Mouse (Mus musculus) limb, embryonic 12.5 days (tissue): ENCODE data around the gene Galns. TPM values are rescaled to one million over a fixed set of nuclear protein-coding genes. Genes with fewer than 3 reads are reported as not detected.

Experiments used
- ATAC-seq: fragments of 200-750 bp; cut with Nextera tagmentation; 2 replicates; pipeline ENCODE4 v1.8.0; 2017; ENCODE audit warnings: low read depth, moderate TSS enrichment; ENCODE audit not compliant: insufficient number of reproducible peaks, insufficient read depth, low FRiP score, low TSS enrichment
- H3K27ac ChIP-seq: fragments of 300-500 bp; sonication (generic); 2 replicates; pipeline ENCODE4 v1.5.1; 2016; ENCODE audit warnings: mild to moderate bottlenecking, moderate library complexity
- H3K27me3 ChIP-seq: fragments of 300-500 bp; sonication (generic); 2 replicates; pipeline ENCODE4 v1.6.1; 2016; ENCODE audit warnings: mild to moderate bottlenecking, moderate library complexity
- H3K36me3 ChIP-seq: fragments of 300-500 bp; sonication (generic); 2 replicates; pipeline ENCODE4 v1.6.1; 2016; ENCODE audit warnings: mild to moderate bottlenecking, moderate library complexity
- H3K4me1 ChIP-seq: fragments of 300-500 bp; sonication (generic); replicated peaks from 2 replicates; pipeline ENCODE4 v1.6.1; 2016
- H3K4me2 ChIP-seq: fragments of 300-500 bp; sonication (generic); 2 replicates; pipeline ENCODE4 v1.6.1; 2016; ENCODE audit warnings: mild to moderate bottlenecking, moderate library complexity
- H3K4me3 ChIP-seq: fragments of 300-500 bp; sonication (generic); replicated peaks from 2 replicates; pipeline ENCODE4 v1.5.1; 2016; ENCODE audit warnings: mild to moderate bottlenecking
- H3K9ac ChIP-seq: fragments of 300-500 bp; sonication (generic); replicated peaks from 2 replicates; pipeline ENCODE4 v1.6.1; 2016; ENCODE audit warnings: mild to moderate bottlenecking, moderate library complexity
- H3K9me3 ChIP-seq: fragments of 300-500 bp; sonication (generic); 2 replicates; pipeline ENCODE4 v1.6.1; 2016; ENCODE audit warnings: mild to moderate bottlenecking, moderate library complexity
- WGBS: fragments of 180-500 bp; shearing (Covaris S2); methylation state at CpG from one replicate; pipeline ENCODE4 v1.1.7; 2016; 5-methylcytosine and 5-hydroxymethylcytosine counted together
- microRNA-seq: library from miRNA; unstranded; fragments of <30 nt; microRNA quantifications from one replicate; pipeline ENCODE4, GENCODE M21; 2017
- polyA plus RNA-seq: library from polyadenylated mRNA; unstranded; fragments of >200 nt; fragmentation: Nextera tagmentation; extraction: Ambion mirVana; gene quantifications from 2 replicates; pipeline ENCODE4 v1.2.1, GENCODE M21; 2016

Galns gene
- polyA plus RNA-seq, 1 experiment from 2014 or later = 8.4 TPM

GRCm38 (mm10) chr8:122537033-122537432, 74.2 kb downstream of the Galns start:
- Histone ChIP-seq H3K36me3 (no peaks in the 10 kb centered on the region), H3K9ac (no peak overlapping the region), H3K4me2 (peak overlapping the region; percentile 10; the same call in 1 of the 2 replicates), H3K27ac (peak overlapping the region; percentile 29; the same call in 1 of the 2 replicates), H3K9me3 (0 out of 2 replicates have a peak, but pooled peaks cover 5% of the 10 kb centered on the region), H3K4me1 (peaks cover 23% of the 10 kb centered on the region), H3K4me3 (no peak overlapping the region), H3K27me3 (no peaks in the 10 kb centered on the region)
- ATAC-seq = no peak
- WGBS = 21% methylated on average over 6 of the region's 6 CpGs

GRCm38 (mm10) chr8:122531312-122531711, 80.0 kb downstream of the Galns start:
- no peak overlapping the region for H3K4me2 ChIP-seq
- H3K4me3 ChIP-seq = no peak overlapping the region
- H3K36me3 ChIP-seq = no peaks in the 10 kb centered on the region
- WGBS = 84% methylated on average over 8 of the region's 8 CpGs
- no peak overlapping the region for H3K9ac ChIP-seq
- no peaks in the 10 kb centered on the region for H3K27me3 ChIP-seq
- no peak overlapping the region for H3K27ac ChIP-seq
- H3K4me1 ChIP-seq = peaks cover 20% of the 10 kb centered on the region
- no peak for ATAC-seq
- no peaks in the 10 kb centered on the region for H3K9me3 ChIP-seq

- H3K27ac ChIP-seq = no peak overlapping the region
- ATAC-seq = no peak
- H3K27me3 ChIP-seq = no peaks in the 10 kb centered on the region
- H3K4me3 ChIP-seq = no peak overlapping the region
- H3K9ac ChIP-seq = no peak overlapping the region
- peaks cover 40% of the 10 kb centered on the region for H3K4me1 ChIP-seq
- H3K4me2 ChIP-seq = no peak overlapping the region
- WGBS = 88% methylated on average over 4 of the region's 4 CpGs
- no peaks in the 10 kb centered on the region for H3K36me3 ChIP-seq
- H3K9me3 ChIP-seq = no peaks in the 10 kb centered on the region
Measured at GRCm38 (mm10) chr8:122529159-122529558, 82.1 kb downstream of the Galns start.

Small RNAs within 50 kb of the gene (microRNA-seq; reads per million reads assigned to microRNA genes)
- not detected for gene Mir6396

Other genes starting within 250 kb of the Galns start
- gene Zc3h18, start 234.9 kb downstream of the Galns start, polyA plus RNA-seq = 76.7 and 76.9 TPM in 2 replicates
- not detected in 2 replicates for gene Il17c, start 189.4 kb downstream of the Galns start, polyA plus RNA-seq
- gene Cyba, start 178.5 kb downstream of the Galns start, polyA plus RNA-seq = 101 and 104 TPM in 2 replicates
- 40.5 and 48.7 TPM in 2 replicates for gene Mvd, start 168.0 kb downstream of the Galns start, polyA plus RNA-seq
- 0.16 and 0.38 TPM in 2 replicates for gene Snai3, start 150.7 kb downstream of the Galns start, polyA plus RNA-seq
- gene Rnf166, start 135.4 kb downstream of the Galns start, polyA plus RNA-seq = 45.8 and 46.4 TPM in 2 replicates
- gene Ctu2, start 135.3 kb downstream of the Galns start, polyA plus RNA-seq = 79.5 and 80.5 TPM in 2 replicates
- 11.9 and 13.9 TPM in 2 replicates for gene Piezo1, start 60.1 kb downstream of the Galns start, polyA plus RNA-seq
- gene Cdt1, start 43.4 kb downstream of the Galns start, polyA plus RNA-seq = 52.3 and 52.7 TPM in 2 replicates
- 299 and 305 TPM in 2 replicates for gene Aprt, start 34.6 kb downstream of the Galns start, polyA plus RNA-seq
- gene Trappc2l, start 177 bp upstream of the Galns start, polyA plus RNA-seq = 39.0 and 48.0 TPM in 2 replicates
- not detected in 2 replicates for gene Pabpn1l, start 11.3 kb upstream of the Galns start, polyA plus RNA-seq
- gene Cbfa2t3, start 87.6 kb upstream of the Galns start, polyA plus RNA-seq = 2.8 and 3.3 TPM in 2 replicates
- gene Acsf3, start 164.0 kb upstream of the Galns start, polyA plus RNA-seq = 19.3 and 19.7 TPM in 2 replicates
- gene Cdh15, start 236.5 kb upstream of the Galns start, polyA plus RNA-seq = 18.3 and 20.6 TPM in 2 replicates